Mouse (Mus musculus): ENCODE data around the gene Scn8a. TPM values are rescaled to one million over a fixed set of nuclear protein-coding genes. Genes with fewer than 3 reads are reported as not detected.

The Scn8a gene
- total RNA-seq, 4 experiments from 2014 or later, result 0.12 to 0.22 (median 0.20) TPM; not detected in 1

DNA sequence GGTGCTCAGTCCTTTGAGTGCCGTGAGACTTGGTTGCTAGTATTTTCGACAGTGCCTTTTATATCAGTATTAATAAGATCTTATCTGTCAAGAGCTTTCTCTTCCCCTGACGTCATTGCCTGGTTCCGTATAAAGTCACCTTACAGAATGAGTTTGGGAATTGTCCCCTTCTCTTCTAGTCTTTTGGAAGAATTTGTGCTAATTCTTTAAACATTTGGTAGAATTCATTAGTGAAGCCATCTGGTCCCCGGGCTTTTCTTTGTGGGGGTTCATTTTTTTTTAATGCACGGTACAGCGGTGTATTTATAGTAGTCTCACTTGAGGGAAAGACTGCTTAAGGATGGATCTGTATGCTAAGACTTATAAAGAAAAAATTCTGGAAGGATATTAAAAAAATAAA lies 84.3 kb downstream of the Scn8a start:
- DNase-seq (ENCODE audit: low spot score in 2 of 2), result no peak

DNA sequence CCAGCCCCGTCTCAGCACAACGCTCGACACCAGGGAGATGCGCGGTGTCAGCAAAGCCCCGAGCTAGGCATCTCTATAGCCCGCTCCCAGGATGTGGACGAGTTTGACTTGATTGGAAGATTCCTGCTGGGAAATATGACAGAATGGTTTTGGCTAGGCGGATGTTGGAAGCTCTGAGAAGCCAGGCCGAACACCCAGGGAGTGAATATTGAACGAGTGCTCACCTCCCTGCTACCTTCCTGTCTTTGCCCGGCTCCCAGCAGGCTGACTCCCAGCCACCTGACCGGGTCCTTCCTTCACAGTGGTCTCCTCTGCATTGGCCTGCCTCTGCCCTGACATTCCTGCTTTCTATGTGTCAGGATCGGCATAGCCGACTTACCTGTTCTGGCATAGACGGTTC lies 85.1 kb downstream of the Scn8a start:
- DNase-seq (ENCODE audit: low spot score in 2 of 2), result no peak

DNA sequence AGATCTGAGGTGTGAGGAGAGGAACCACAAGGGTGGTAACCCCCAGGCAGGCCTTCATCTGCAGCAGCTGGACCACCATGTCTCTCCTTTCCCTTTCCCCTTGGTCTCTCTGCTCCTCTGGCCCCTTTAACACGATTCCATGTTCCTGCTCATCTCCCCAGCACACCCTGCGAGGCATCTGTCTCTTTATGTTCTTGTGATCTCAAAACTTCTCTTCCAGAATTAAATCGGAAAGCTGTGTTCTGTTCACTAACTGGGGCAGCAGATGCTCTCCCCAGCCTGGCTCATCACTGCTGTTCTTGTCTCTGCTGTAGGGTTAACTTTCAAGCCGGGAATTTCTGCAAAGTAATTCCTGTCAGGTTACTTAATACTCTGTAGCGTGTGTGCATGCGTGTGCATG lies 91.3 kb downstream of the Scn8a start:
- DNase-seq (ENCODE audit: low spot score in 2 of 2), result no peak

- no peak for DNase-seq (ENCODE audit: low spot score in 2 of 2)
These were observed 91.9 kb downstream of the Scn8a start for GRCm38 (mm10) chr15:100961561-100961960.

DNA sequence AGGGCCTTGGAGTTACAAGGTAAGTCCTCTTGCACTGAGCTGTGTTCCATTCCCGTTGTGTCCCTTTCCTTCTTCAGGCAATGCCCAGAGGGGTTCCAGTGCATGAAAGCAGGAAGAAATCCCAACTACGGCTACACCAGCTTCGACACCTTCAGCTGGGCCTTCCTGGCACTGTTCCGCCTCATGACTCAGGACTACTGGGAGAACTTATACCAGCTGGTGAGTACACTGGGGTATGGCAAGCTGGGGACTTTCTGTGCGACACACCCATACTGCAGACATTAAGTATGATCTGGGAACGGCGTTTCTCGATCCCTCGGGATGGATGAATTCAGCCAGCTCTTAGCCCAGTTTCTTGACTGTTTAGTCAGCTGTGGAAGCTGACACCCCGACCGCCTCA lies 101.8 kb downstream of the Scn8a start:
- DNase-seq (ENCODE audit: low spot score in 2 of 2), result no peak

DNA sequence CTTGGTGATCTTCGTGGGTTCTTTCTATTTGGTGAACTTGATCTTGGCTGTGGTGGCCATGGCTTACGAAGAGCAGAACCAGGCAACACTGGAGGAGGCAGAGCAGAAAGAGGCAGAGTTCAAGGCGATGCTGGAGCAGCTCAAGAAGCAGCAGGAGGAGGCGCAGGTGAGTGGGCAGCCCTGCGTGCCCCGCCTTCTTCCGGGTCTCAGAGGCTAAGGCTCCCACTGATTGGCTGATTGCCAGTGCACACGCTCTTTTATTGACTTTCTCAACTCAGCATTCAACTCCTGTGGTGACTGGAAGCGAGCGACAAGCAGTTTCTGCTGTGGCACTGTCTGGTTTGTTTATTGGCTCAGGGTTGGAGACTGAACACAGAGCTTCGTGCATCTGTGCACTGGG lies 103.1 kb downstream of the Scn8a start:
- DNase-seq (ENCODE audit: low spot score in 2 of 2), result no peak

DNA sequence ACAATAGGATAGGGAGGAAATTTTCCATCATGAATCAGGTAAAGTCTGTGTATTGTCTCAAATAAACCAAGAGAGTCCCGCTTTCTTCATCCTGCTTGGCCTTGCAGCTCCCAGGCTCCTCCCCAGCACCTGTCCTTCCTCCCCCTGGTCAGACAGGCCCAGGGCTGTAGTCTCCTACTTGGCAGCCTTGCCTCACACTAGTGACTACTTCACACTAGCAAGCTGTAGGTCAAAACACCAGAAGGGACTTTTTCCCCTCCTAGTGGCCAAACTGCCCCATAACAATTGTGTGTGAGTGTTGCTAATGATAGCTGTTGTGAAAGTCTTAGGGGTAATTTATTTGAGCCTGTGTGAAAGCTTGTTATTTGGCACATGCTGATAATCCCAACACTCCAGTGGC lies 105.0 kb downstream of the Scn8a start:
- DNase-seq (ENCODE audit: low spot score in 2 of 2), result no peak

DNA sequence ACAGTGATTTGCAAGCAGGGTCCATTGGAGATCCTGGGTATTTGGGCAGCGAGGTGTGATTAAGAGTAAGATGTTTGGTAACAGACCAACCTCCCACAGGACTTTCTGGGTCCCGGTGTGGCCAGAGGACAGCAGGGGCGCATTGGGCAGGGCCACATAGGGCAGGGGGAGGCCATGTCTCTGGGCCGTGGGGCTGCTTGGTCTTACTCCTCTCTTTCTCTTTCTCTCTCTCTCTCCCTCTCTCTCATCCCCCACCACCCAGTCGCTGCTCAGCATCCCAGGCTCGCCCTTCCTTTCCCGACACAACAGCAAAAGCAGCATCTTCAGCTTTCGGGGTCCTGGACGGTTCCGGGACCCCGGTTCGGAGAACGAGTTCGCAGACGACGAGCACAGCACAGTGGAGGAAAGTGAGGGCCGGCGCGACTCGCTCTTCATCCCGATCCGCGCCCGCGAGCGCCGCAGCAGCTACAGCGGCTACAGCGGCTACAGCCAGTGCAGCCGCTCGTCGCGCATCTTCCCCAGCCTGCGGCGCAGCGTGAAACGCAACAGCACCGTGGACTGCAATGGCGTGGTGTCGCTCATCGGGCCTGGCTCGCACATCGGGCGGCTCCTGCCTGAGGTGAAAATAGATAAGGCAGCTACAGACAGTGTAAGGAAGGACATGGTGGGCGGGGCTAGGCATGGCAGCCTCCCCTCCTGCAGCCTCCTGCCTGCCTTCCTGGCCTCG lies 113.9 kb downstream of the Scn8a start:
- no peak for DNase-seq (ENCODE audit: low spot score in 2 of 2)

- DNase-seq (ENCODE audit: low spot score in 2 of 2), result no peak
These were observed 114.7 kb downstream of the Scn8a start for GRCm38 (mm10) chr15:100984154-100984893.

- no peak for DNase-seq (ENCODE audit: low spot score in 2 of 2)
These were observed 116.8 kb downstream of the Scn8a start for GRCm38 (mm10) chr15:100986479-100986878.

DNA sequence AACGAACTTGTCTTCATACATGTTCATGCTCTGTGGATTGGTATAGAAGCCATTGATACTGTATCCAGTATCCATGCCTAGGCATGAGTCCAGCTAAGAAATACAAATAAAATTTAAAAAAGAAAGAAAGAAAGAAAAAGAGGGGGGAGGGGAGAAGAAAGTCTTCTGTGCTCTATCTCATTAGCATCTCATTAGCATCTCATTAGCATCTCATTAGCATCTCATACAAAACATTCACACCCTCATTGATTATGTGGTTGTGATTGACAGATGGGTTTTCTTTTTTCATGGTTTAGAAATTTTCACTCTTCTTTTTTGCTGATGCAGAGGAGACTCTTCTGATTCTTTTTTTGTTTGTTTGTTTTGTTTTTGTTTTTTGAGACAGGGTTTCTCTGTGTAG lies 117.4 kb downstream of the Scn8a start:
- no peak for DNase-seq (ENCODE audit: low spot score in 2 of 2)

- DNase-seq (ENCODE audit: low spot score in 2 of 2), result no peak
These were observed 120.6 kb downstream of the Scn8a start for GRCm38 (mm10) chr15:100990283-100990682.

- DNase-seq (ENCODE audit: low spot score in 2 of 2), result no peak
These were observed 127.4 kb downstream of the Scn8a start for GRCm38 (mm10) chr15:100997090-100997489.

DNA sequence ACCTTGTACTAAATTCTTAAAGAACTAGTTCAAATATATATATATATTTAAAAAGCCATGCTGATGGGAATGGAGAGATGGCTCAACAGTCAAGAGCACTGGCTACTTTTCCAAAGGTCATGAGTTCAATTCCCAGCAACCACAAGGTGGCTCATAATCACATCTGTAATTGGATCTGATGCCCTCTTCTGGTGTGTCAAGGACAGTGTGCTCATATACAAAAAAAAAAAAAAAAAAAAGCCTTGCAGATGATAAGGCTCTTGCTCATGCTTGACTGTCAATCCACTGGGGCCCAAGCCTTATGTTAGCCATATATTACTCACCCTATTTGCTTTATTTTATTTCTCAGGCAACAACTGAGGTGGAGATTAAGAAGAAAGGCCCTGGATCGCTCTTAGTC lies 132.0 kb downstream of the Scn8a start:
- no peak for DNase-seq (ENCODE audit: low spot score in 2 of 2)

- DNase-seq (ENCODE audit: low spot score in 2 of 2), result no peak
These were observed 132.8 kb downstream of the Scn8a start for GRCm38 (mm10) chr15:101002466-101002865.

DNA sequence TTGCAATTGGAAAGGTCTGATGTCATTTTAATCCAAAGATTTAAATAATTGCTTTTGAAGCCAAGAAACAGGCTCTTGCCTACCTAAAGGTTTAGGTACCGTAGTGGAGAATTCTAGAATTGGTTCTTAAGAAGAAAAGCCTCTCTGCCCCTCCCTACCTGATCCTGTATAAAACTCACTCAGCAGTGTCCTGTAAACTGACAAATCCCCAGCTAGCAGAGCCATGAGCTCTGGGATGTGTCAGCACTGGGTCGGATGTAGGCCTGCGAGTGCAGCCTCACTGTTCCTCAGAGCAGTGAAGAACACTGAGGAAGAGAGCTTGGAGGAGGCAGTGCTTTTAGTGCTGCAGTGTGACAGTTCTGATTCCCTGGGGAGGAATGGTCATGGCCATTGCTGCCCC lies 134.9 kb downstream of the Scn8a start:
- no peak for DNase-seq (ENCODE audit: low spot score in 2 of 2)

DNA sequence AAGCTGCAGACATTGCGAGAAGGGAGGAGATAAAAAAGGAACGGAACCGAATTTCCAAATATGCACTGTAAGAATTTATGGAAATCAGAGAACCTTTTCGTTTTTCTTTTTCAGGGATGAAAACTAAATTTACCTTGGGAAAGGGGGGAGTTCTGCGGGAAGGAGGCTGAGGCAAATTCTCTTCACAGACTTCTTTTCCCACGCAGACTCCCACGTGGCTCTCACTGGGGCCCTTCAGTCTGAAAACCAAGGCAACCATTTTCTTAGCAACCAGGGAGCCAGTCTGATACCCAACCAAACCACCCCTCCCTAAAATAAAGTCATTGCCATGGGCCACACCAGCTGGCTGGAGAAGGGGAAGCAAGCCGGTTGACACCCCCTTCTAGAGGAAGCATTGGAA lies 136.1 kb downstream of the Scn8a start:
- DNase-seq (ENCODE audit: low spot score in 2 of 2), result no peak

GRCm38 (mm10) chr15:101006251-101007040 lies 136.8 kb downstream of the Scn8a start:
- peak; percentile 9 to 22 for DNase-seq (ENCODE audit: low spot score in 2 of 2)

- DNase-seq (ENCODE audit: low spot score in 2 of 2), result no peak
These were observed 137.6 kb downstream of the Scn8a start for GRCm38 (mm10) chr15:101007236-101007635.

DNA sequence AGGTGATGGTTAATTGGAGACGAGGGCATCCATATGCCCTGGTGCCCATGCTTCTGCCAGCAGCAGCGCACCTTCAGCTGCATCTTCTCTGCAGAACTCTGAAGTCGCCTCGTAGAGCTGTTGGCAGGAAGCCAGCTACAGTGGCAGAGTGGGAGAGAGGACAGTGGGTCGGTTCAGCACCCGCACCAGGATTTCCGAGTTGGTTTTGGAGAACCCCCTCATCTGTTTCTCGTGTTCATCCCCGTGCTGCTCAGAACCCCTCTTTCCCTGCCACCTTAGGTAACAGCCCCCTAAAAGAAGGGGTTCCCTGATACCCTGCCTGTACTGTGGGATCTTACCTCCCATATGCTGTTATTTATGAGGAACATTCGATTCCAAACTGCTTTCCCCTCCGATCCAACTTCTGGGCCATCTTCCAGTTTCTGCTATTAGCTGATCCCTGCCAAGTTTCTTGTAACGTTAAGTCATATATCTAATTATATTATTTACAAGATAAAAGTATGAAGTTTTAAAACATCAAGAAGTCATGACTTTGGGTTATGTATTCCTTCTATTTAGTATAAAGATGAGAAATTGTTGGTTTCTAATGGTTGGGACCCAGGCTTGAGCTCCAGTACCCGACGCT lies 138.8 kb downstream of the Scn8a start:
- no peak for DNase-seq (ENCODE audit: low spot score in 2 of 2)

GRCm38 (mm10) chr15:101011352-101011751 lies 141.7 kb downstream of the Scn8a start:
- DNase-seq (ENCODE audit: low spot score in 2 of 2), result no peak

DNA sequence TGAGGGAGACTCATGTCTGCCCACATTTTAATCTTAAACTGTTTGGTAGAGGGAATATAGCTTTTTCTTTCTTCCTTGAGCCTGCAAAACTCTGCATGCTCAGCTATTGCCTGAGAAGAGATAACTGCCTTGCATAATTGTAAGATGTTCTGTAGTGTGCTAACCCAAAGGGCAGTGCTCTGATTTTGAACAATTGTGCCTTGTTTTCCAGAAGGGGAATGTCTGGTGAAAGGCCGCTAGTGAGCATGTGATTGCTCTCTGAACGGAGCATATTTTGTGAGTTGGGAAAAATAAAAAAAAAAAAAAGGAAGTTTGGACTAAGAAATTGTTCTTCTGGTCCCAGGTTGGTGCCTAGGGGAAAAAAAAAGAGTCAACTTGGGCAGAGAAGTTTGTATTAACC lies 159.3 kb downstream of the Scn8a start:
- DNase-seq (ENCODE audit: low spot score in 2 of 2), result no peak
